In the genomic region with DNA sequence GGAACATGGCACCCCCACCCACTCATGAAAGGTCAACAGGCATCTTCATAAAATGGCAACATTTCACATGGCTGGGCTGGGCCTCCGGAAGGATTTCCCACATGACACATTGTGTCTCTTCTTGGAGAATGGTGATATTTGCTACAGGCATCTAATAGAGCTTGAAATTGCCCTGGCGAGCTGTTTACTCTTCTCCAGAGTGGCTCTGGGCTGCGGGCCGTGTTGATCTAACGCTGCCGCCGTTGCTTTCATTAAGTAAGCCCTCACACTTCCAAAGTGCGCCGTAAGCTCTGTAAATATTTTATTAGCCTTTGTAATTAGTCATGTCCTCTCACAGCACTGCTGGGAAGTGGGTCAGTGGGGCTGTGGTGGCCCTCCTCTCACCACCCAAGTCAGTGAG, we compare ENCODE assay signal across 14 mouse cellular contexts.
A peak's percentile ranks its signal among the peaks of the same experiment; 100 is the strongest.
DNase-seq lines count a peak whose midpoint lies in the region; ATAC-seq and TF ChIP-seq lines count a peak whose summit lies in the region.
"Had no signal": no experiment of that assay in that cellular context is flagged by ENCODE, and none has a peak within 500 bp of the region (broad histone marks: within the 10 kb centered on the region; RNA-seq: fewer than 3 reads in every experiment).

No protein-coding gene starts in this region.

- H3K4me3 ChIP-seq in kidney, adult 2 months (ENCODE audit: insufficient read depth, low read depth, low read length) = no peak overlapping the region
- H3K4me3 ChIP-seq in kidney, embryonic 14.5 days (ENCODE audit: low read length) = no peak overlapping the region
- H3K4me3 ChIP-seq in kidney, embryonic 16.5 days (ENCODE audit: low read length) = no peak overlapping the region
- H3K4me3 ChIP-seq: forebrain, embryonic 12.5 days; hindbrain, embryonic 13.5 days; neural tube, embryonic 13.5 days had no signal

- H3K27ac ChIP-seq in kidney, adult 2 months (ENCODE audit: insufficient read depth, low read depth, low read length) = no peak overlapping the region
- no peak overlapping the region for H3K27ac ChIP-seq in kidney, embryonic 14.5 days (ENCODE audit: low read depth, low read length)
- peak overlapping the region; percentile 40; the same call in 1 of the 2 replicates for H3K27ac ChIP-seq in kidney, embryonic 16.5 days (ENCODE audit: low read length)
- H3K27ac ChIP-seq: forebrain, embryonic 12.5 days; hindbrain, embryonic 13.5 days; neural tube, embryonic 13.5 days had no signal

- H3K4me2 ChIP-seq in kidney, embryonic 14.5 days (replicated peaks; ENCODE audit: low read depth, low read length) = no peak overlapping the region
- H3K4me2 ChIP-seq in kidney, embryonic 16.5 days (replicated peaks; ENCODE audit: low read depth, low read length) = no peak overlapping the region
- H3K4me2 ChIP-seq: forebrain, embryonic 12.5 days; hindbrain, embryonic 13.5 days; neural tube, embryonic 13.5 days had no signal

- no peaks in the 10 kb centered on the region for H3K9me3 ChIP-seq in kidney, embryonic 14.5 days (ENCODE audit: control insufficient read depth, low read length)
- H3K9me3 ChIP-seq in kidney, embryonic 16.5 days (ENCODE audit: low read length) = no peaks in the 10 kb centered on the region
- H3K9me3 ChIP-seq: forebrain, embryonic 12.5 days; hindbrain, embryonic 13.5 days; neural tube, embryonic 13.5 days had no signal

- H3K9ac ChIP-seq in kidney, embryonic 14.5 days (ENCODE audit: low read depth, low read length) = no peak overlapping the region
- no peak overlapping the region for H3K9ac ChIP-seq in kidney, embryonic 16.5 days (replicated peaks; ENCODE audit: low read length)
- H3K9ac ChIP-seq: forebrain, embryonic 12.5 days; hindbrain, embryonic 13.5 days; neural tube, embryonic 13.5 days had no signal

- H3K4me1 ChIP-seq in kidney, adult 2 months (ENCODE audit: control insufficient read depth, insufficient read depth, low read length) = 0 out of 2 replicates have a peak, but pooled peaks cover 3% of the 10 kb centered on the region
- H3K4me1 ChIP-seq in kidney, embryonic 14.5 days (ENCODE audit: control insufficient read depth, insufficient read depth, low read length) = peaks cover 9% of the 10 kb centered on the region
- peaks cover 20% of the 10 kb centered on the region for H3K4me1 ChIP-seq in kidney, embryonic 16.5 days (ENCODE audit: insufficient read depth, low read length)

- peak; percentile 43 for DNase-seq in kidney, adult 2 months
- peak; percentile 68 to 73 for DNase-seq in lung, adult 18-20 months
- peak; percentile 70 for DNase-seq in lung, postnatal 36 days
- no peak for DNase-seq in cerebellum, adult 9-10 months
- DNase-seq in layer of hippocampus, postnatal 36 days = no peak
- DNase-seq in cerebellum, postnatal 36 days = no peak
- DNase-seq: cerebellum, adult 11-12 months; right cerebral cortex, postnatal 25 days had no signal

- no peak for TF ChIP-seq POLR2A in kidney, adult 2 months (IDR thresholded peaks at IDR 0.05; ENCODE audit: low read depth, low read length)

- ATAC-seq in kidney, embryonic 14.5 days (ENCODE audit: low FRiP score, low TSS enrichment) = no peak
- ATAC-seq in kidney, embryonic 16.5 days (ENCODE audit: low FRiP score, low TSS enrichment) = peak; percentile 62
- ATAC-seq: midbrain, embryonic 16.5 days had no signal

- no peaks in the 10 kb centered on the region for H3K36me3 ChIP-seq in kidney, adult 2 months (ENCODE audit: control insufficient read depth, insufficient read depth, low read length)
- no peaks in the 10 kb centered on the region for H3K36me3 ChIP-seq in kidney, embryonic 14.5 days (ENCODE audit: control insufficient read depth, insufficient read depth, low read length)
- no peaks in the 10 kb centered on the region for H3K36me3 ChIP-seq in kidney, embryonic 16.5 days (ENCODE audit: insufficient read depth, low read length)
- H3K36me3 ChIP-seq: forebrain, embryonic 12.5 days; hindbrain, embryonic 13.5 days; neural tube, embryonic 13.5 days had no signal

- no peaks in the 10 kb centered on the region for H3K27me3 ChIP-seq in kidney, adult 2 months (replicated peaks; ENCODE audit: control insufficient read depth, insufficient read depth, low read length)
- no peaks in the 10 kb centered on the region for H3K27me3 ChIP-seq in kidney, embryonic 14.5 days (ENCODE audit: control insufficient read depth, insufficient read depth, low read length)
- H3K27me3 ChIP-seq in kidney, embryonic 16.5 days (ENCODE audit: insufficient read depth, low read length) = no peaks in the 10 kb centered on the region
- H3K27me3 ChIP-seq: forebrain, embryonic 12.5 days; hindbrain, embryonic 13.5 days; neural tube, embryonic 13.5 days had no signal

- 31% methylated on average over 9 of the region's 9 CpGs for WGBS in kidney, adult 2 months
- 30% methylated on average over 9 of the region's 9 CpGs for WGBS in kidney, embryonic 14.5 days
- 32% methylated on average over 9 of the region's 9 CpGs for WGBS in kidney, embryonic 16.5 days

- no peak for TF ChIP-seq CTCF in kidney, adult 2 months (conservative IDR thresholded peaks at IDR 0.05; ENCODE audit: insufficient read depth, insufficient read length, low read depth, low read length)

Comparison
In these comparisons a context has a peak if more than half of its experiments do, and no peak if none do; other contexts are left out.
1. DNase-seq: peak in kidney, adult 2 months (single experiment), lung, adult 18-20 months (2 of 2) and lung, postnatal 36 days (single experiment); none in cerebellum, adult 9-10 months (single experiment), layer of hippocampus, postnatal 36 days (0 of 2) and cerebellum, postnatal 36 days (0 of 2).